Mouse (Mus musculus): ENCODE measurements around the gene Slain1.

Slain1 gene

DNA sequence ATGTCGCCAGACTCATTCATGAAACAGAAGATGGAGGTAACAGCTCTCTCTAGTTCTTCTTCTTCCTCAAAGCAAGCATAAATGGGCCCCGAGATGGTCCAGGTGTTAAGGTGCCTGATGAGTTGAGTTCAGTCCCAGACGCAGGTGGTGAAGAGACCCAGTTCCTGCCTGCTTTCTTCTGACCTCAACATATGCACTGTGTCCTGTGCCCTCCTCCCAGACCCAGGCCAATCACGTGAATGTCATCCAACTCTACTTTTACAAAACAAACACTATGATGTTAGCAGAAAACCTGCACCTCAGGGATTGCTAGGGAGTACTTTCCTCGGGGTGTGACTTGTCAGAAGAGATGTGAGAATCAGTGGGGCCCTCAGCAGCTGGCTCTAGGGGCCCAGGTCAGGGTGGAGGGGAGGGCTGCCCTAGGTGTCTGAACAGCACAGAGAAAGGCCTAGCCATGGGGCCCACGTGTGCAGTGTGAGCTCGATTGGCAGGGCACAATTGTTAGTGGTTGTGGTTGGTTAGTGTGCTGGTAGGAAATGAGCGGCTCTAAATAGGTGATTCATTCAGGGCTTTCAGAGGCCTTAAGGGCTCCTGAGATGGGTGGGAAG, 16.4 kb downstream of the Slain1 start:
- no peak for DNase-seq (ENCODE audit: low read depth, low spot score)

DNA sequence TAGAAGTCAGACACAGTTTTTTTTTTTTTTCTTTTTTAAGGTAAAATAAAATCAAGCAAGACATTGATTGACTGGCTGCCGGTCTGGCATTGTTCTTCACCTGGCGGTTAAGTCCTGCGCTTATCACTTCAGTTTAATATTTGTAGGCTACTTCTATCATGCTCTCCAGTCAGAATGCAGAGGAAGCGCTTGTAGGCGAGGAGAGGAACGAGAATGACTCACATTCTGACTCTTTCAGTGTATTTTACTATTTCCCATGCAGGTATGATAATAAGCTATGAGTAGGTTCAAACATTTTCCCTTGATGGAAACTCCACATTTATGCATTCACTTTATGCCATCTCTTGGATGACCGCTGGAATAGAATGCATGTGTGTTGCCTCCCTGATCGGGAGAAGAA, 17.0 kb downstream of the Slain1 start:
- DNase-seq (ENCODE audit: low read depth, low spot score): no peak

DNA sequence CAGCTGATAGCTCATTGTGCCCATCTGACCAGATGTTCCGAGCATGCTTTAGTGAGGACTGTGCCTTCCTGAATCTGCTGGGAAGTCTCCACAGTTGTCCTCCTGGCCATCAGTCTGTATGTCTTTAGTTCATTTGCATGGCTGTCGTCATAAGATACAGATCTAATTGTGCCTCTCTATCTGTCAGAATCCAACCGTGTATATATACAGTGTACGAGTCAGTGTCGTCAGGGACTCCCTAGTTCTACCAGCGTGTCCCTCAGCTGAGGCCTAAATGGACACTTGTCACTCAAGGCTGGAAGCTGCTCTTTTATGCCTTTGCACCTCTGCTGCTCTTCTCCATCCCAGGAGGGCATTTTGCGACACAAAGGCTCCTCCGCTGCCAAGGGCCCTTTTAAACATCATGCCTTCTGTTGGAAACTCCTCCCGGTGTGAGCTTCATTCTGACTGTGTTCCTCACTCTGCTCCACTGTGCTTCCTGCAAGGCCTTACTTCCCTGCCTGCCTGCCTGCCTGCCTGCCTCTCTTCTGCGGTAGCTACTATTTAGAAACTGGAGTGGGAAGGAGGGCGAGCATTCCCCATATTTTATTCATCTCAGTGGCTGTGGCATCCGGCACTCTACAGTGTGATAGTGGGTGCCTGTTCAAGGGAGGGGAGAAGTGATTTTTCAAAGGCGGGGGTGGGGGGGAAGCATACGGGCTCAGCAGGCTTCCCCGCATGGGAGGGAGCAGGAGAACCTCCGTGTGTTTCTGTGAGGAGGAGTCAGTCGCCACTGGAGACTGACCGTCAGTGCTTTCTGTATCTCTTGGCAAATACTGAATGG, 29.6 kb downstream of the Slain1 start:
- no peak for DNase-seq (ENCODE audit: low read depth, low spot score)

DNA sequence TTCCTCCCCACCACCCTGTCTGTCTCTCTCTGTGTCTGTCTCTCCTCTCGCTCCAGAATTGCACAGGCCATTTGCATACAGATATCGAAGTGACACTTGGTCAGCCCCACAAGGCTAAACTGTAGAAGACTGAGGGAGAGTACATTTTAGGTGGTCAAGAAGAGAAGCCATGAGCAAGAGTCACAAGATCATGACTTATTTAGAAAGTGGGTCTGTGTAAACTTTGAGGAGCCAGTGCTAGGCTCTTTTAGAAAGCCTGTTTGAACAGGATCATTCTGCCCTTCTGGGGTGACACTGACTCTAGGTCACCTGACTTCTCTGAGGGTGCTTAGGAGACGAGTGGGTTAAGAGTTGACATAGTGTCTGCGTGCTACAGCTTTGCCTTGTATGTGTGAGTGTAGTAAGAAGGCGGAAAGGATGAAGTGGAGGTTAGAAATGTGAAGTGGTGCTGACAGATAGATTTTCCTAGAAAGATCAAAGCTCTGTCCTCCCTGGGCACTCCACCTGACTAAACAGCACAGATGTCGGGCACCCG, 30.3 kb downstream of the Slain1 start:
- DNase-seq (ENCODE audit: low read depth, low spot score): no peak

DNA sequence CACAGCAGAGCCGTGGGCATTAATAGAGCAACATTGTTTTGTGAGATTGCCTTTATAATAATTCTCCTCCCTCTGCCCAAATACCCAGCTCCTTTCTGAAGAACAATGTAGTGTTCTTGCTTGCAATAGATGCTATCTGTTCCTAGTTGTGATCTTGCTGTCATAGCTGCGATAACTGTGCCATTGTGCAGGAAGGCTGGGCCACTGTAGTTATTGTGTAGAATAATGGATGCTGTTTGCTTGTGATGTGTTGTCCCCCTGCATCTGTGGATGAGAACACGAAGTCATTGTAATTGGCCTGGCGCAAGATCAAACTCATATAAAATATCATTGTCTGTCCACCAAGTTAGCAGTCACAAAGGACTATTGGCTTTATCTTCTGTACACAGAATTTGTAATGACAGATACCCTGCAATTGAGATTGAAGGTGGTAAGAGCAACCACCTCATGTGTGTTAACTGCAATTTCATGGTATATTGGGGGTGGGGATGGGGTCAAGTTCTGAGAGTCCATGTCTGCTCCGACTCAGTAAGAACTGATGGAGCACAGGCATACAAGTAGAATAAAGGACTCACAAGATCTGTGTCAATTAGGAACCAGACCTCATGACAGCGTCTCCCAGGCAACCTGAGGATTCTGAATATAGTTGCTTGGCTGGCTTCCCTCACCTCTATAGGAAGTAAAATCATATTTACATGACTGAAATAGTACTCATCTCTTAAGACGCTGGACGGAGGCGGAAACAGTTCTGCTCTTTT, 32.8 kb downstream of the Slain1 start:
- DNase-seq (ENCODE audit: low read depth, low spot score): no peak

- DNase-seq (ENCODE audit: low read depth, low spot score): no peak
Observed at GRCm38 (mm10) chr14:103686994-103687393, 37.0 kb downstream of the Slain1 start.

DNA sequence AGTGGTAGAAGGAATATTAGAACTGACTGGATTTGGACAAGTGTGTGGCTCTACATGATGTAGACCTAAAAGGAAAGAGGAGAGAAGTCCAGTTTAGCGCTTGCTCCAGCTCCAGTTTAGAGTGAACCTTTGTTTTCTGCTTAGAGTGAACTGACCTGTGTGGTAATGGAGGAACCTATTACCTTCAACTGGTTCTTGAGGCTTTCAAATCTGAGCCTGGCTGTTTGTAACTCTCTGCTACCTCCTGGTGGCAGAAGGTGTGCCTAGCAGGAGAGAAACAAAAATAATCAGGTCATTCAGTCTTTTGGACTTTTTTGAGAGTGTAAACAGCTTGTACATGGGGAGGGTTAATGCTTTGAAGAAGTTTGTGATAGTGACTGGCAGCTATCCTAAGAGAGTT, 44.3 kb downstream of the Slain1 start:
- peak; percentile 72 for DNase-seq (ENCODE audit: low read depth, low spot score)

DNA sequence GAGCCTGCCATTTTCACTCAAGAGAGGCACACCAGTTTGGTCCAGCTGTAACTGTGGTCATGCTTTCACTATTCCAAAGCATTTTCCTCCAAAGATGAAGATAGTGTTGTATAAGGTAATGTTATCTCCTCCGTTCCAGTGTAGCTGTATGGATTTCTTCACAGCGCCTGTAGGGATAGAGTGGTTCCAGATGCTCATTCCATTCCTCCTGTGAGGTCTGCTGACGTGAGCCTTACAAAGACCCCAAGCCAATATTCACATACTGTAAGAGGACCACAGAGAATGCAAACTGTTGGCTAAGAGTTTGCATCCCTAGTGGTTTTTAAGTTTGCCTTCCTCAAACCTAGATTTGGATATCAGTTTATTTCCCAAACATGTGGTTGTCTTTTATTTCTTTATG, 45.6 kb downstream of the Slain1 start:
- DNase-seq (ENCODE audit: low read depth, low spot score): no peak

DNA sequence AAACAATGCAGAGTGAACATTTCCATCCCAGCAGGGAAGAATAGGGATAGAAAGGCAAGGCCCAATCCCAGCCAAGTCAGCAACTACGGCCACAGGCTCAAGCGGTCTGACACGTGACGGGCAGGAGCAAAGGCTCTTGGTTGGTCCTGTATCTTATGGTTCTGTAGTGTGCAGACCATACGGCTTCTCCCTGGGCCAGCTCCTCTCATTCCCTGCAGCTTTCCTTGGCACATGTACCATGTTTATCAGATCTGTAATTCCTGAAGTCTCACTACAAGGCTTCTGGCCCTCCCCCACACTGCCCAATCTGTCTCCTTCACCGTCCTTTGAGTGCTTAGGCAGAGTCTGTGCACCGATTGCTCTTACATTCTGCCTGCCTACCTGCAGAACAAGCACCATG, 47.1 kb downstream of the Slain1 start:
- no peak for DNase-seq (ENCODE audit: low read depth, low spot score)

DNA sequence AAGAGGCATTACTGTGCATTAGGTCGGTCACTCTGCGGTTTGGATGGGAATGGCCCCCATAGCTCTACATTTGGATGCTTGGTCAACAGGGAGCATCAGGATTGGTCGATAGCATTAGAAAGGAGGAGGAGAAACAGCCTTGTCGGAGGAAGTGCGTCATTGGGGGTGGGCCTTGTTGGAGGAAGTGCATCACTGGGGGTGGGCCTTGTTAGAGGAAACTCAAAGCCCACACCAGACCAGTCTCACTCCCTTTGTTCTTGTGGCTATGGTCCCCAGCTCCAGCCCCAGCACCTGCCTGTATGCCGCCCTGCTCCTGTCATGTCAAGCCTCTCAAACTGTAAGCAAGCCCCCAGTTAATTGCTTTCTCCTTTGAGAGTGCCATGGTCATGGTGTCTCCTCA, 49.3 kb downstream of the Slain1 start:
- peak; percentile 39 for DNase-seq (ENCODE audit: low read depth, low spot score)

- DNase-seq (ENCODE audit: low read depth, low spot score): no peak
Observed at GRCm38 (mm10) chr14:103702516-103702915, 52.5 kb downstream of the Slain1 start.

DNA sequence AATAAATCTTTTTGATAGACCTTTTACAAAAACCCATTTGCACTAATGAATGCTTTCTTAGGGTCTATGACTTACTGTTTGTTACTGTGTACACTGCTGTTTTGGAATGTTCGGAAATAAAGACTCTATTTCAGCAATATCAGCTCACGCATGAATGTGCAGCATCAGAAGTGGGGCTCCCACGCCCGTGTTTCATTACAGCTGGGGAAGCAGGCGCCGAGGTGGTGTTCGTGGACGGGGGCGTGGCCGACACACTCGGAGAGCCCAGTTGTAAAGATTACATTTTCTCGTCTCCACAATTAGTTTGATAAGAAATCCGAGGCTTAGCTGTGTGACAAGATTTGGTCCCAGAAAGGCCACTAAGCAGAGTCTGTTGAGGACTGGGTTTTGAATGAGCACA, 54.7 kb downstream of the Slain1 start:
- DNase-seq (ENCODE audit: low read depth, low spot score): no peak

DNA sequence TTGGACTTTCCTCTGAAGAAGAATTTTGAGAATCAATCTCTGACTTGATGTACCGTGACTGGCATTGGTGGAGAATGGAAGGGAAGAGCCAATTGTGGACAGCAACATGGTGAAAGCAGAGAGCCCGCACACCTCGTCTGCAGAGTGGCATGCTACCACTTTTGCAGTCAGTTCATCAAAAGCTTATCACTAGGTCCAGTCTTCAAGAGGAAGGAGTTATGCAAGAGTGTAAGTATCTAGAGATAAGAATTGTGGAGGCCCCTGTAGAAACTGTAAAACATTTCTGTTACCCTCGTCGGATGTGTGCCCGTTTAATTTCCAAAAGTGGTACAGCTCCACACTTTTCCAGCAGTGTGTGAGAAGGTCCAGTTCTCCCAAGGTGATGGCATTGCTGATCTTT, 56.3 kb downstream of the Slain1 start:
- no peak for DNase-seq (ENCODE audit: low read depth, low spot score)

DNA sequence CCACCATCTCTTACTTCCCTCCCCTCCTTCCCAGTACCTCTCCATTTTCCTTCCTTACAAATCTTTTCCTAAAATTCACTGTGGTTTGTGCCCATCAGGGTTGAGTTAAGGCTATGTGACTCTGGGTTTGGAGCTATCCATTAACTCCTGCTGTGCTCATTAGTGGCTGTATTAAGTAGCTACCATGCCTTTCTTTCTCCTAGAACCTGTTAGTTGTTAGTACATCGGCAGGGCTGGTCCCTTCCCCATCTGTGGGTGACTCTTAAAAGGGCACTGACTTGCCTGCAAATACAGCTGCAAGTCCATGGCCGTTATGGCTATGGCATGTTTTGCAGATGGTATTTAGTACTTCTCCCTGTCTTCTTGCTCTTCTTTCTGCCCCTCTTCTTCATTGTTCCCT, 58.6 kb downstream of the Slain1 start:
- no peak for DNase-seq (ENCODE audit: low read depth, low spot score)

DNA sequence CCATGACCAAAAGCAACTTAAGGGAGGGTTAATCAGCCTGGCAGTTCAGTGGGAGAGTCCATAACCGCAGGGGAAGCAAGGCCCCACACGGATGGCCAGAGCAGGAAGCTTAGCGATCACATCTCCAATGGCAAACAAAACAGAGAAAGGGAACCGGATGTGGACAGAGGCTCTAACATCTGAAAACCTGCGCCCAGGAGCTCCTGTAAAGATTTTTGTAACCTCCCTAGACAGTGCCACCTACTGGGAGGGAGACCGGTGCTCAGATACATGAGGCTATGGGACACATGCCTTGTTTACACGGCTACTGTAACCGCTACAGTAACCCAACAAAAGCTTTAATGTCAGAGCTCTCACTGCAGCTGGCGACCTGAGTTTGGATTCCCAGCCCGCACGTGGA, 59.2 kb downstream of the Slain1 start:
- peak; percentile 72 for DNase-seq (ENCODE audit: low read depth, low spot score)

DNA sequence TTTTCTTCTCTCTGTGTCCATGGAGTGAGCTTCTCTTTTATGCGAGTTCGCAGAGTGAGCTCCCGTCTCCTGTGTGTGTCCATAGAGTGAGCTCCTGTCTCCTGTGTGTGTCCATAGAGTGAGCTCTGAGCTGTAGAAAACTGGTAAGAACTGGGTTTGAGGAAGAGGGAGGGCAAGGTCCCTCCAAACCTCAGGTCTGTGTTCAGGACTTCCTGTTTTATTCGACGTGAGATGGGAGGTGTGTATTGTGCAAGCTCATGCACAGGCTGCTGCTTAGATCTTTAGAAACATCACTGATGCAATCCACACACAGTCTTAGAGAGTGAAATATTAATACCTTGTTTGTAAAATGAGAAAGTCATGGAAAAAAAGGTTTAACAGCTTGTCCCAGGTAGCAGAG, 63.0 kb downstream of the Slain1 start:
- DNase-seq (ENCODE audit: low read depth, low spot score): no peak

GRCm38 (mm10) chr14:103717516-103717915, 67.5 kb downstream of the Slain1 start:
- DNase-seq (ENCODE audit: low read depth, low spot score): peak; percentile 35

- no peak for DNase-seq (ENCODE audit: low read depth, low spot score)
Observed at GRCm38 (mm10) chr14:103717979-103718378, 68.0 kb downstream of the Slain1 start.

GRCm38 (mm10) chr14:103718393-103718792, 68.4 kb downstream of the Slain1 start:
- no peak for DNase-seq (ENCODE audit: low read depth, low spot score)

DNA sequence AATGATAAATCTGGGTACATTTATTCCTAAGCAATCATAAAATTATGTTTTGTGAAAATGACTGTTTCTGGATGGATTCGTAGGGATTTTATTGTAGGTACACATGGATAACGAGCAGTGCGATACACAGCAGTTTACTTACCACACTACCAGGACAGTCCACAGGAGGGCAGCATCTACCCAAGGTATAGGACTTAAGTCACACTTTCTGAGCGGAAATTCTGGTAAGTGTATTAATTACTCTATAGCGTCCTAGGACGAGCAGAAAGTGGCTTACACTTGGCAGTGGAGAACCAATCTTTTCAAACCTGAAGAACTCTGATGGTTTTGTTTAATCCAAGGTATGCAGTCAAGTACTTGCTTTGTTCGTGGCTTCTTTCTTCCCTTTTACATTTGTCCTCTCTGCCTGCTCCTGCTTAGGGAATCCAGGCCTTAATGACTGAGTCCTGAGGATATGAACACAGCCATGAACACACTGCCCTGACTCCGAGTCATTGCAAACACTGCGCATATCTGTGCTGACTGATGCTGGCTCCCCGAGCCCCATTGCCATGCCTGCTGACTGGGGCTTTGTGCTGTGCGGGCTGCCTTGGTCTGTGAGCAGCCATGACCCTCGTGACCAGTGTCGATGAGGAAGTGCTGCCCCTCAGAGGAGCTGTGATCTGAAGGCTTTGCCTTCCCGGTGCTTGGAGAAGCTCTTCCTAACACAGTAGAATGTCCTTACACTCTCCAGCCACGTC, 69.0 kb downstream of the Slain1 start:
- peak; percentile 84 for DNase-seq (ENCODE audit: low read depth, low spot score)

DNA sequence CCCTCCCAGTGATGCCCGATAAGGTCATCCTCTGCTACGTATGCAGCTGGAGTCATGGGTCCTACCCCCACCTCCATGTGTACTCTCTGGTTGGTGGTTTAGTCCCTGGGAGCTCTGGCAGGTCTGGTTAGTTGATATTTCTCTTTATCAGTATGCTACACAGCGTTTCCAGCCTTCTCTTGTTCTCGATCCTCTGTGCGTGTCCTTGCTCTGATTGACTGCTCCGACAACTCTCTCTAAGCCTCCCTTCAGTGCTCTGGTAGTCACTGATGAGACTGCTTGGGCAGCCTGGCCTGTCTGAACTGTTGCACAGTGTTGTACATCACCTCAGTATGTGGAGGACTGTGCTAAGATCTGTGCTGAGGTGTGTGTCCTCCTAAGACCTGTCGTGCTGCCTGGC, 70.1 kb downstream of the Slain1 start:
- no peak for DNase-seq (ENCODE audit: low read depth, low spot score)

All from R1 (cell line).